Mouse (Mus musculus): ENCODE measurements around the gene Cryba4.
A peak's percentile ranks its signal among the peaks of the same experiment; 100 is the strongest.

Cryba4 gene

DNA sequence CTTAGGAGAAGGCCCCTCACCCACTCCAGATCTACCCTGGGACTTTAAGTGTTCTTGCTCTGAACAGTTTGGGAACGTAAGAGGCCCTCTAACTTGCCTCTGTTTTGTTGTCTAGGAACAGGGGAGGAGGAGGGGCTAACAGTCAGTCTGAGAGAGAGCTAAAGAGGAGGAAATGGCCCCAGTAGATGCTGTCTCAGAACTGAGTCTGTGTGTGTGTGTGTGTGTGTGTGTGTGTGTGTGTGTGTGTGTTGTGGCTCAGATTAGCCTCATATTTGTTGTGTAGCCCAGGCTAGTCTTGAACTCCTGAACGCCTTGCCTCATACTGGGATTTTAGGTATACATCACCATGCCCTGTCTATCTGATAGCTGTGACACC, 34.3 kb upstream of the Cryba4 start:
- DNase-seq (ENCODE audit: low read depth, low spot score): no peak

GRCm38 (mm10) chr5:112285548-112286085, 33.3 kb upstream of the Cryba4 start:
- no peak for DNase-seq (ENCODE audit: low read depth, low spot score)

DNA sequence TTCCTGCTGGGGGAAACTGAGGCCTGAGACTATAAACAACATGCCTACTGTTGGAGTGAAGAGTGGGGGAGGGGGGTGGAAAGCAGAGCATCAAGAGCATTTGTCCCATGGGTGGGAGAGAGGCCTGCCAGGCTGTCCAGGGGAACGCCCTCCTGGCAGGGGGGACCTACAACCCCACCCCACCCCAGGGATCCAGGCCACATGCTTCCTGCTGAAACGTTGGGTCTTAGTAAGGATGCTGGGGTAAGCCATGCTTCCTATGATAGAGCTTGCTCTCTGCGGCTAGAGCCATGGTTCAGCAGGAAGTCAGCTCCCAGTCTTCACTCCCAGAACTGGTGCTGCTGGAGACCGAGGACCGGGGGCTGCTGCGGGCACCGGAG, 31.9 kb upstream of the Cryba4 start:
- DNase-seq (ENCODE audit: low read depth, low spot score): no peak

- no peak for DNase-seq (ENCODE audit: low read depth, low spot score)
Measured at GRCm38 (mm10) chr5:112283543-112284202, 31.4 kb upstream of the Cryba4 start.

DNA sequence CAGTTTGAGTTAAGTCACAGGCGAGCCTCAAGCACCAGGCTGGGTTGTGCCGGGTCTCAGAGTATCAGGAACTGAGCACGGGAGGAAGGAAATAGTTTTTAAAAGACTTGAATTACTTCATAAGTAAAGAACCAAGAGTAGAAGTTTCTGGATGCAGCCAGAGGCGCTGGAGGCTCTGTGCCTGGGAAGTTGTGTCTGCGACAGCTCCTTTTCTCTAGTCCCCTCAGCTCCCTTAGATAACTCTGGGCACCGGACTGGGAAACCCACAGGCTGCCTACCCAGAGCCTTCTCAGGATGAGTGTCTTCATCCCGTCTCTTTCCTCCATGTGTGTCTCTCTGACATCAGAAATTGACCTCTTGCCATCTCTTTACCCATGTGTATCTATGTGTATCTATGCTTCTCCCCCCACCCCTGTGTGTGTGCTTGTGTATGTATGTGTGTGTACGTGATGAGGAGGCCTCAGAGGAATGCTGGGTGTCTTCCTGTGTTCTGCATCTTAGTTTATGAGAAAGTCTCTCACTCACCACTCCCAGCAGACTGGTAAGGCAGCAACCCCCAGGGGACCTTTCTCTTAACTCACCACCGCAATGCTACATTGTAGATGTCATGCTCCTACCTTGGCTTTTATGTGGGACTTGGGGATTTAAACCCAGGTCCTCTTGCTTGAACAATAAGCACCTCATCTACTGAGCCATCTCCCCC, 30.6 kb upstream of the Cryba4 start:
- no peak for DNase-seq (ENCODE audit: low read depth, low spot score)

GRCm38 (mm10) chr5:112282123-112282779, 29.9 kb upstream of the Cryba4 start:
- DNase-seq (ENCODE audit: low read depth, low spot score): no peak

DNA sequence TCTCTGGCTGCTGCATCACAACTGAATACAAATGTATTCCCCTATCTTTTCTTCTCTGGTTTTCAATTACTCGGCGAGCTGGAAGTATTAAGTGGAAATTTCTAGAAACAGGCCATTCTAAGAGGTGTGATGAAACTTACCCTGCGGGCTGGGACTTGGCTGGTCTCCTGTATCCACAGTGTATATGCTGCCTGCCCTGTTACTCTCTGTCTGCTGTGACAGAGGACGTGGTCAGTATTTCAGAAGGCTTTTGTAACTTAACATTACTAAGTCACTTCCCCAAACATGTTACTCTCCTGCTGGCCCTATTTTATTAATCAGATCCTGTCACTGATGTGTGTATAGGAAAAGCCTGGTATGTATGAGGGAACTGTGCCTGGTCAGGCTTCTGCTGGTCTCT, 29.4 kb upstream of the Cryba4 start:
- no peak for DNase-seq (ENCODE audit: low read depth, low spot score)

DNA sequence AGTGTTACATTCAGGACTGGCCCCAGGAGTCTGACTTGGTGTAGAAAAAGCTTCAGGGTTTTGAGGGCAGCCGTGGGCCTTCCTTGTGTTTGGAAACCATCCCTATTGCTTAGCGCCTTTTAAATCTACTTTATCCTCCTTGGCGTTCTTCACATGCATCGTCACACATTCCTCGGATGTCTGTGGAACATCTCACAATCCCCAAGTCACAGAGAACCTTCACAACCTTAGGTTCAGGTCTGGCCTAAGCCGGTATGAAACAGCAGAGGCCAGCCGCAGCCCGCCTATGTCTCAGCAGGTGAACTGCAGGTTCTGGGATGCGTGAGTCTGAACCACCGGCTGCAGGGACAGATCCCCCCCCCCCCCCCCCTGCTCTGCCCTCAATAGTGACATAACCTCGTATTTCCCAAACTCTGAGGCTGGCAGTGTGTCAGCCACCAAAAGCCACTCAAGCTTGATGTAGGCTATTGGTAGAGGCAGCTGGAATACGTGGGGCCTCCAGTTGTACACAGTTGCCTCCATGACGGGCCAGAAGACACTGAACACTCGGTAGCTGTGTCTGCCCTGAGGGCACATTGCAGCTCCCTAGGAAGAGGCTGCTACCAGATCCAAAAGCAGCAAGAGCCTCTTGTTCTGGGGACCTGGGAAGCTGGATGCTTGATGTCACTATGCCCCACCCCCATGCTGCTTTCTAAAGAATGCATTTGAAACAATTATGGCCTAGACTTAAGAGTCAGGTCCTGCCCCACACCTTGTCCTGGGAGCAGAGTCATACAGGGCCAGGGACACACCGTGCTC, 28.7 kb upstream of the Cryba4 start:
- no peak for DNase-seq (ENCODE audit: low read depth, low spot score)

DNA sequence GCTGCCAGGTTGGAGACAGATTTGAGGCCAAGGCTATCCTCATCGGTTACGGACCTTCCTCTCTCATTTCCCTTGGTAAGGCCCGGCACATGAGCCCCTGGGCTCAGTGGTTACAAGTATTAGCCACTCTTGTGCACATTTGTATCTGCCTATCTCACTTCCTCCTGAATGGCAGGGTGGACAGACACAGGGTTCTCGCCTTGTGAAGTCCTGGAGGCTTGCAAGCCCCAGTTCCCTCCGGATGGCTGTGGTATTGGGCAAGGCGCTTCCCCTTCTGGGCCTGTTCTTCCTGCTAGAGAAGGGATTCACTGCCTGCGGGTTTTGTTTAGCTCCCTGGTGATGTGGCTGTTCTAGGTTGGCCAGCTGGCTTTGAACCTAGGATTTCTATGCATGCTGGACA, 27.8 kb upstream of the Cryba4 start:
- DNase-seq (ENCODE audit: low read depth, low spot score): no peak

- no peak for DNase-seq (ENCODE audit: low read depth, low spot score)
Measured at GRCm38 (mm10) chr5:112279181-112280021, 27.1 kb upstream of the Cryba4 start.

- DNase-seq (ENCODE audit: low read depth, low spot score): no peak
Measured at GRCm38 (mm10) chr5:112277906-112278470, 25.7 kb upstream of the Cryba4 start.

DNA sequence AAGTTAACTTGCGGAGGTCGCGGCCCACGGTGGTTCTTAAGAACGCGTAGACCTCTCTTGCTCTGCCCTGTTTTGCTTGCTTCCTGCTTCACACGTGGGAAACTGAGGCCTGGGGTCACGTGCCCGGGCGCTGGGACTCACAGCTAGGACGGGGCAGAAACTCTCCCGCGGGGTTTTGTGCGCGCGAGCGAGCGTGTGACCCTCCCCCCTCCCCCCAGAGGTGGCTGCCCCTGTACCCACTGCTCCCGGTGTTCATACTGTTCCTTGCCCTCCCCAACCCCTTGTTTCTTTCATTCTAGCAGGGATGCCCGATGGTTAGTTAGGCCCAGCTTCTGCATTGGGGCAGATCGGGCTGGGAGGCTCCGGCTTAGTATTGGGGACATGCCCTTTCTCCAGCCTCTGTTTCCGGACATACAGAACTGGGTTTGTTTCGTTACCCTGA, 24.6 kb upstream of the Cryba4 start:
- no peak for DNase-seq (ENCODE audit: low read depth, low spot score)

- DNase-seq (ENCODE audit: low read depth, low spot score): peak; percentile 99
Measured at GRCm38 (mm10) chr5:112276267-112276873, 24.1 kb upstream of the Cryba4 start, which contains the start of gene Tpst2. Gene Tpst2 (plus strand): TSS chr5:112276691.

GRCm38 (mm10) chr5:112275021-112275804, 22.9 kb upstream of the Cryba4 start:
- DNase-seq (ENCODE audit: low read depth, low spot score): no peak

DNA sequence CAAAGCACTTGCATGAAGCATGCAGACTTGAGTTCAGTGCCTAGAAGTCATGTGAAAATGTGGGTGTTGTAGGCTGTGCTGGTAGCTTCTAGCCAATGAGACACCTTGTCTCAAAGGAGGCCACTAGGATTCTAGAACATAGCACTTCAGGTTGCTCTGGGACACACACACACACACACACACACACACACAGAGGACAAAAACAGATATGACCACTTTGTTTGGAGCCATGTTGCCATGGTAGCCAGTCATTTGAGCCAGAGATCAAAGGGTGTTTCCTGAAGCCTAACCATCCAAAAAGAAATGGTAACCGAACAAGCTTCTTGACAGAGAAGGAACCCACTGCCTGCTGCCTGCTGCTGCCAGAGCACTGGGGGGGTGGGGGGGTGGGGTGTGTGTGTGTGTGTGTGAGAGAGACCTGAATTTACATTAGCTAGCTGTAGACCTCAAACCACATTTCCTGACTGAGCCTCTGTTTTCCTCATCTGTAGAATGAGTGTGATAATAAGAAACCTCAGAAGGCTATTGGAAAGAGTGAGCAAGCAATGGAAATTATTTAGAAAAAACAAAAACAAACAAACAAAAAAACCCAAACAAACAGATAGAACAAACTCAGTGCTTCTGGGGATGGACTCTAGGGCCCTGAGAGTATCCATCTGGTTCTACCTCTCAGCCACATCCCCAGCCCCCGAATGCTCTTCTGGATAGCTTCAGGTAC, 21.6 kb upstream of the Cryba4 start:
- DNase-seq (ENCODE audit: low read depth, low spot score): peak; percentile 12

- DNase-seq (ENCODE audit: low read depth, low spot score): no peak
Measured at GRCm38 (mm10) chr5:112272934-112273333, 20.6 kb upstream of the Cryba4 start.

- peak; percentile 14 for DNase-seq (ENCODE audit: low read depth, low spot score)
Measured at GRCm38 (mm10) chr5:112270764-112271541, 18.6 kb upstream of the Cryba4 start.

Measured in forelimb bud, embryonic 11.5 days (tissue).